Mouse (Mus musculus) forebrain, embryonic 10.5 days (tissue): ENCODE results near the gene Ccdc185. TPM values are rescaled to one million over a fixed set of nuclear protein-coding genes. Genes with fewer than 3 reads are reported as not detected.

Experiments
- DNase-seq: peaks from one replicate; pipeline ENCODE4 v3.0.0-alpha.2; 2017; ENCODE audit warnings: low spot score; ENCODE audit errors: extremely low spot score
- H3K27ac ChIP-seq: fragments of 300-500 bp; sonication (generic); 2 replicates; pipeline ENCODE4 v1.5.1; 2016; ENCODE audit warnings: mild to moderate bottlenecking
- H3K27me3 ChIP-seq: fragments of 300-500 bp; sonication (generic); 2 replicates; pipeline ENCODE4 v1.6.1; 2016; ENCODE audit warnings: mild to moderate bottlenecking; ENCODE audit not compliant: poor library complexity, severe bottlenecking
- H3K36me3 ChIP-seq: fragments of 300-500 bp; sonication (generic); replicated peaks from 2 replicates; pipeline ENCODE4 v1.6.1; 2016; ENCODE audit warnings: mild to moderate bottlenecking, moderate library complexity
- H3K4me1 ChIP-seq: fragments of 300-500 bp; sonication (generic); 2 replicates; pipeline ENCODE4 v1.6.1; 2016
- H3K4me3 ChIP-seq: fragments of 300-500 bp; sonication (generic); 2 replicates; pipeline ENCODE4 v1.5.1; 2016; ENCODE audit warnings: mild to moderate bottlenecking, moderate library complexity
- H3K9me3 ChIP-seq: fragments of 300-500 bp; sonication (generic); 2 replicates; pipeline ENCODE4 v1.6.1; 2016; ENCODE audit warnings: mild to moderate bottlenecking, moderate library complexity
- WGBS: fragments of 180-500 bp; shearing (Covaris S2); methylation state at CpG from one replicate; pipeline ENCODE4 v1.1.7; 2016; 5-methylcytosine and 5-hydroxymethylcytosine counted together
- polyA plus RNA-seq: library from polyadenylated mRNA; unstranded; fragments of >200 nt; fragmentation: Nextera tagmentation; extraction: Ambion mirVana; gene quantifications from 2 replicates; pipeline ENCODE4 v1.2.1, GENCODE M21; 2016

Gene Ccdc185
- polyA plus RNA-seq, 1 experiment from 2014 or later = not detected

- Histone ChIP-seq H3K36me3 (no peaks in the 10 kb centered on the region), H3K9me3 (no peaks in the 10 kb centered on the region), H3K4me1 (no peaks in the 10 kb centered on the region; the same call in 1 of the 2 replicates), H3K27ac (no peak overlapping the region), H3K27me3 (no peaks in the 10 kb centered on the region), H3K4me3 (no peak overlapping the region)
- WGBS = 83% methylated on average over 9 of the region's 9 CpGs
- DNase-seq = no peak
Observed at GRCm38 (mm10) chr1:182729002-182729401, 20.0 kb downstream of the Ccdc185 start.

- Histone ChIP-seq H3K9me3 (no peaks in the 10 kb centered on the region), H3K4me3 (no peak overlapping the region), H3K4me1 (no peaks in the 10 kb centered on the region; the same call in 1 of the 2 replicates), H3K27me3 (no peaks in the 10 kb centered on the region), H3K36me3 (no peaks in the 10 kb centered on the region), H3K27ac (no peak overlapping the region)
- WGBS = 67% methylated on average over 12 of the region's 12 CpGs
- DNase-seq = no peak
Observed at GRCm38 (mm10) chr1:182727541-182727940, 21.4 kb downstream of the Ccdc185 start.

GRCm38 (mm10) chr1:182714236-182714935 is 34.6 kb downstream of the Ccdc185 start:
- no peak overlapping the region for H3K4me3 ChIP-seq
- H3K36me3 ChIP-seq = no peaks in the 10 kb centered on the region
- 81% methylated on average over 6 of the region's 6 CpGs for WGBS
- H3K4me1 ChIP-seq = peaks cover 9% of the 10 kb centered on the region
- no peak for DNase-seq
- H3K27me3 ChIP-seq = no peaks in the 10 kb centered on the region
- no peak overlapping the region for H3K27ac ChIP-seq
- no peaks in the 10 kb centered on the region for H3K9me3 ChIP-seq

- WGBS = 47% methylated on average over 7 of the region's 7 CpGs
- no peaks in the 10 kb centered on the region for H3K27me3 ChIP-seq
- H3K4me3 ChIP-seq = no peak overlapping the region
- peaks cover 7% of the 10 kb centered on the region for H3K4me1 ChIP-seq
- no peaks in the 10 kb centered on the region for H3K36me3 ChIP-seq
- no peak overlapping the region for H3K27ac ChIP-seq
- no peak for DNase-seq
- peaks cover 8% of the 10 kb centered on the region; the same call in 1 of the 2 replicates for H3K9me3 ChIP-seq
Observed at GRCm38 (mm10) chr1:182711360-182711933, 37.5 kb downstream of the Ccdc185 start.

GRCm38 (mm10) chr1:182707459-182707858 is 41.5 kb downstream of the Ccdc185 start:
- Histone ChIP-seq H3K4me3 (no peak overlapping the region), H3K4me1 (peaks cover 8% of the 10 kb centered on the region), H3K27me3 (no peaks in the 10 kb centered on the region), H3K9me3 (peaks cover 18% of the 10 kb centered on the region; the same call in 1 of the 2 replicates), H3K27ac (no peak overlapping the region), H3K36me3 (no peaks in the 10 kb centered on the region)
- DNase-seq = no peak
- WGBS = 92% methylated on average over 4 of the region's 4 CpGs

- H3K9me3 ChIP-seq = peaks cover 18% of the 10 kb centered on the region; the same call in 1 of the 2 replicates
- WGBS = 54% methylated on average over 2 of the region's 2 CpGs
- H3K4me1 ChIP-seq = peaks cover 14% of the 10 kb centered on the region
- no peak overlapping the region for H3K4me3 ChIP-seq
- no peak overlapping the region for H3K27ac ChIP-seq
- H3K36me3 ChIP-seq = no peaks in the 10 kb centered on the region
- H3K27me3 ChIP-seq = no peaks in the 10 kb centered on the region
- no peak for DNase-seq
Observed at GRCm38 (mm10) chr1:182704882-182705281, 44.1 kb downstream of the Ccdc185 start.

- Histone ChIP-seq H3K4me3 (no peak overlapping the region), H3K9me3 (no peaks in the 10 kb centered on the region), H3K27me3 (no peaks in the 10 kb centered on the region), H3K27ac (no peak overlapping the region), H3K4me1 (peaks cover 22% of the 10 kb centered on the region), H3K36me3 (no peaks in the 10 kb centered on the region)
- no peak for DNase-seq
- WGBS = 56% methylated on average over 9 of the region's 9 CpGs
Observed at GRCm38 (mm10) chr1:182699392-182700347, 49.3 kb downstream of the Ccdc185 start.

Other genes starting within 250 kb of the Ccdc185 start
- gene Capn2, start 231.6 kb downstream of the Ccdc185 start, polyA plus RNA-seq = 71.5 and 71.8 TPM in 2 replicates
- gene Capn8, start 184.2 kb downstream of the Ccdc185 start, polyA plus RNA-seq = not detected in 2 replicates
- 10.5 and 13.9 TPM in 2 replicates for gene Susd4, start 14.7 kb upstream of the Ccdc185 start, polyA plus RNA-seq
- 0.32 and 0.45 TPM in 2 replicates for gene Tlr5, start 205.6 kb upstream of the Ccdc185 start, polyA plus RNA-seq